Mouse (Mus musculus) erythroblast, embryonic 14.5 days (primary cell): ENCODE results near the gene Nfx1.

Experiments
- GATA1 ChIP-seq: IDR thresholded peaks from 2 replicates; pipeline ENCODE4 v1.6.1; 2012; ENCODE audit warnings: low read length, inconsistent platforms, mixed read lengths
- TAL1 ChIP-seq: IDR thresholded peaks from 3 replicates; pipeline ENCODE4 v1.6.1; 2012; ENCODE audit warnings: low read length, inconsistent platforms, mixed read lengths

GRCm38 (mm10) chr4:41028272-41028671, 57.6 kb downstream of the Nfx1 start:
- no peak for TF ChIP-seq GATA1
- TF ChIP-seq TAL1: no peak
